Mouse (Mus musculus): ENCODE results near the gene Slc8a1.

- TF ChIP-seq CTCF (IDR thresholded peaks at IDR 0.05) (no peak), EP300 (IDR thresholded peaks at IDR 0.05) (no peak)
These were observed 334.0 kb downstream of the Slc8a1 start for GRCm38 (mm10) chr17:81404225-81404624.

Measured in lung, postnatal 0 days (tissue).